Mouse (Mus musculus): ENCODE measurements at regions not wholly inside any gene's neighbourhood (a gene's known extent, or its start where the extent isn't known, plus 50 kb on each side); places are given as distances from the start of the nearest gene placed in this dataset.

- no peak for DNase-seq (ENCODE audit: extremely low spot score, low read depth, low spot score)
Measured at GRCm38 (mm10) chr9:101404441-101405081, 153.0 kb upstream of the Ppp2r3a start.

- no peak for DNase-seq (ENCODE audit: extremely low spot score, low read depth, low spot score)
Measured at GRCm38 (mm10) chr9:101404034-101404433, 152.4 kb upstream of the Ppp2r3a start.

DNA sequence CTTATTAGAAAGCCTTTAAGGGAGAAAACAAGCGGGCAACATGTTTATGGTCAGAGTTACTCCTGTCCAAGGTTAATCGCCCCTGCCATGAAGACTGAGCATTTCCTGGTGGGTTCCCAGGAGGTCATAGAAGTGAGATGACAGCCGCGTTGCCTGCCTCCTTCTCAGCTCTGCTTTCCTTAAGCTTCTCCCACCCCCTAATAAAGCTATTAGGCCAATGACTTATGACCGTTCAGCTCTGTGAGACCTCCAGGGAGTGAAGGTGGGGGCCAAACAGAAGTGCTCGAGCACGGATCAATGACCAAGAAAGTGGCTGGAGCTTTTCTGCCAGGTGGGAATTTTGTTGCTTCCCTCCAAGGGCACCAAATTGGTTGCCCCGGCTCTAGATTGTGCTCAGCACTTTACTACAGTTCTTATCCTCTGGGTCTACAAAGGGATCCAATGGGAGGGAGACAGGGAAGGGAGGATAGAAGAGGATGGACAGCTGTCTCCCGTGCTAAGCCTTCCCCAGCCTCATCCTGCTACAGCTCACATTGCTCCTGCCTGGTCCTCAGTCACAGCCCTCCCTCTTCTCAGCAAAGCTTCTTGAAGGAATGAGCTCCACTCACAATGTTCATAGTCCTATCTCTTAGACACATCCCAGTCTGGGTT, 151.1 kb upstream of the Ppp2r3a start:
- DNase-seq (ENCODE audit: extremely low spot score, low read depth, low spot score) = no peak

DNA sequence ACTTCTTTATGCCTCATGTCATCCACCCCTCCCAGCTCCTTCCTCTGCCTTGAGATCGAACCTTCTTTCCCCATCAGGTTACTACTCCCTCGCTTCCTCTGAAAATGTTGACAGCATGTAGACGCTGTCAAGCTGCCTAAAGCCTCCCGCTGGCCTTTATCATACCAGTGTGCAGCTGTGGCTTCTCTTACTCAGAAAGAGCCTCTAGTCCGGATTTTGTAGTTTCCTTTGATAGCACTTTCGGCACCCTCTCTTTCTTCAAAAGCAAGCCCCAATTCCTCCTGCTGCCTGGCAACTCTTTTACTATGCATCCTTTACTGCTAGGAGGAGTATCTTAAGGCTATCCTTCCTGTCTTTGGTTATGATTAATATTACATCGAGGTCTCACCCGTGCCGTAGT, 149.8 kb upstream of the Ppp2r3a start:
- no peak for DNase-seq (ENCODE audit: extremely low spot score, low read depth, low spot score)

- DNase-seq (ENCODE audit: extremely low spot score, low read depth, low spot score) = no peak
Measured at GRCm38 (mm10) chr9:101398858-101399257, 147.3 kb upstream of the Ppp2r3a start.

GRCm38 (mm10) chr9:101369380-101369779, 117.8 kb upstream of the Ppp2r3a start:
- DNase-seq (ENCODE audit: extremely low spot score, low read depth, low spot score) = no peak

- no peak for DNase-seq (ENCODE audit: extremely low spot score, low read depth, low spot score)
Measured at GRCm38 (mm10) chr9:101356607-101357006, 105.0 kb upstream of the Ppp2r3a start.

DNA sequence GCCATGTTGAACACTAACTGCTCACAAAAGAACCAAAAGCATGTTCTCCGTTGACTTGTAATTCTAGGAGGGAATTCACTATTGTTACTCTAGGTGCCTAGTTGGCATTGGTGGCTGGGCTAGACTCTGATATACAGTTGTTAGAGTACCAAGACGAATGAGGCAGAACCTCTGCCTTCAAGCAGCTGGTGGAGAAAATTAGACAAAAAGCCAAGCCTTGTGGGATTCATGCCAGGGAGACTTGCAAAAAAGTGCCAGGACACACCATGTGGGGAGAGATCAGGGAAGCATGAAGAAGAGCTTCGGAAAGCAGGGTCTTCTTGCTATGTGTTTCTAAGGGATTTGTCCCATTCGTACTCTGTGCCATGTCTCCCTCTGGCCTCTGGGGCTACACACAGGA, 97.2 kb upstream of the Ppp2r3a start:
- no peak for DNase-seq (ENCODE audit: extremely low spot score, low read depth, low spot score)

- no peak for DNase-seq (ENCODE audit: extremely low spot score, low read depth, low spot score)
Measured at GRCm38 (mm10) chr9:101342887-101343286, 91.3 kb upstream of the Ppp2r3a start.

- no peak for DNase-seq (ENCODE audit: extremely low spot score, low read depth, low spot score)
Measured at GRCm38 (mm10) chr9:101340796-101341465, 89.3 kb upstream of the Ppp2r3a start.

GRCm38 (mm10) chr9:101329032-101329824, 77.6 kb upstream of the Ppp2r3a start:
- no peak for DNase-seq (ENCODE audit: extremely low spot score, low read depth, low spot score)

DNA sequence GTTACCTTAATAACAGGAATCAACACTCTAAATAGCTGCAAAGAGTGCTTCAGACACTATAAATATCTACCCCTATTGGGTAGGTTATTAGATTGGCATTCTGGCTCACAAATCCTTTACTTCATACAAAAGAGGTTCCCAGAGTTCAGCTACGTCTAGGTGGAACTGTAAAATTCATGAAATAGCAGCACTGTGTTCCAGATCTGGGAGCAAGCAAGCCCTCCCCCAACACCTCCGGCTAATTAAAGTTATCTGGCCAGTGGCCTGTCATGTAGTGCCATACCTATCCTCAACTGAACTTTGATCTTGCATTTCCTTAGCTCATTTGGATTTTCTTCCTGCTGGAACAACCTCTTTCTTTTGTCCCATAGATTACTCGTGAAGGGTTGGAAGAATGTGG, 75.4 kb upstream of the Ppp2r3a start:
- DNase-seq (ENCODE audit: extremely low spot score, low read depth, low spot score) = no peak

DNA sequence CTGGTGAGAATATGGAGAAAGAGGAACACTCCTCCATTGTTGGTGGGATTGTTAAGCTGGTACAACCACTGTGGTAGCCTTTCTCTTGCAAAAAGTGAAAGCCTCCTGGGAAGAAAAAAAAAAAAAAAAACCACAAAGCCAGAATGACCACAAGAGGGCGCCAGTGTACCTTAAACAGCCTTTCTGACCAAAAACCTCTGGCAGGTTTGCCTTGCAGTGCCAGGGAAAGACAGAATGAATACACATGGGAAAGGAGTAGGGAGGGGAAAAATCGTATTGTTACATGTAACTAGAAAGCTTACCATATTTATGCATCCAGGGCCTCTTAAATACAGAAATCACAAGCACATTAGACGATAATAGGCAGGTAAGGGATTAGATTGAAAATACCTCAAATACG, 62.4 kb upstream of the Ppp2r3a start:
- DNase-seq (ENCODE audit: extremely low spot score, low read depth, low spot score) = peak; percentile 53

GRCm38 (mm10) chr9:101306408-101306935, 54.9 kb upstream of the Ppp2r3a start:
- DNase-seq (ENCODE audit: extremely low spot score, low read depth, low spot score) = no peak

GRCm38 (mm10) chr9:101305730-101306129, 54.1 kb upstream of the Ppp2r3a start:
- DNase-seq (ENCODE audit: extremely low spot score, low read depth, low spot score) = no peak
